9 mouse cellular contexts compared by ENCODE assay signal in genomic region chr4:53110356-53110755, GRCm38 (mm10). TPM values are rescaled to one million over a fixed set of nuclear protein-coding genes. Genes with fewer than 3 reads are reported as not detected.
DNase-seq lines count a peak whose midpoint lies in the region; ATAC-seq and TF ChIP-seq lines count a peak whose summit lies in the region.
"Had no signal": no experiment of that assay in that cellular context is flagged by ENCODE, and none has a peak within 500 bp of the region (broad histone marks: within the 10 kb centered on the region; RNA-seq: fewer than 3 reads in every experiment).

No protein-coding gene starts in this region.

- DNase-seq in kidney, postnatal 36 days = peak; percentile 30 to 34
- peak; percentile 27 to 28 for DNase-seq in B cell, adult 2 months
- DNase-seq in ES-E14 (ENCODE audit: low read depth, low spot score) = no peak
- DNase-seq in embryonic facial prominence, embryonic 14.5 days (ENCODE audit: low spot score) = peak; percentile 59
- DNase-seq in testis, postnatal 14 days (ENCODE audit: low spot score) = no peak
- no peak for DNase-seq in thymus, postnatal 25 days

- no peaks in the 10 kb centered on the region for H3K36me3 ChIP-seq in kidney, embryonic 15.5 days
- no peaks in the 10 kb centered on the region for H3K36me3 ChIP-seq in ES-E14 (ENCODE audit: control insufficient read depth, insufficient read depth, low read length, poor library complexity, severe bottlenecking)
- H3K36me3 ChIP-seq in embryonic facial prominence, embryonic 14.5 days (ENCODE audit: control insufficient read depth, insufficient read depth, low read length) = peaks cover 10% of the 10 kb centered on the region; the same call in 1 of the 2 replicates

- no peak overlapping the region for H3K9ac ChIP-seq in kidney, embryonic 15.5 days
- no peak overlapping the region for H3K9ac ChIP-seq in ES-E14 (ENCODE audit: insufficient read depth, low read depth, low read length, poor library complexity, severe bottlenecking)
- no peak overlapping the region for H3K9ac ChIP-seq in embryonic facial prominence, embryonic 14.5 days (ENCODE audit: low read depth, low read length)
- H3K9ac ChIP-seq: limb, embryonic 15.5 days had no signal

- in situ Hi-C loops in ES-E14 (cut with MboI; ENCODE audit: low sequenced_read_pairs in 2 of 2, unreplicated experiment in 2 of 2) = loop anchor here (10.0 to 25.0 kb wide), 2 partner anchors 477 to 484 kb away; no protein-coding TSS in a partner anchor

- H3K9me3 ChIP-seq in kidney, embryonic 15.5 days (replicated peaks) = no peaks in the 10 kb centered on the region
- no peaks in the 10 kb centered on the region for H3K9me3 ChIP-seq in ES-E14 (ENCODE audit: control insufficient read depth, insufficient read depth, low read depth, low read length)
- no peaks in the 10 kb centered on the region for H3K9me3 ChIP-seq in embryonic facial prominence, embryonic 14.5 days (ENCODE audit: control insufficient read depth, low read length)
- H3K9me3 ChIP-seq: limb, embryonic 15.5 days had no signal

- H3K4me3 ChIP-seq in kidney, embryonic 15.5 days (replicated peaks) = no peak overlapping the region
- H3K4me3 ChIP-seq in ES-E14 (ENCODE audit: insufficient read depth in 1 of 2, low read depth in 1 of 2, low read length in 2 of 2, poor library complexity in 1 of 2, severe bottlenecking in 1 of 2) = no peak overlapping the region
- H3K4me3 ChIP-seq in embryonic facial prominence, embryonic 14.5 days (ENCODE audit: low read depth, low read length) = no peak overlapping the region
- H3K4me3 ChIP-seq: limb, embryonic 15.5 days had no signal

- WGBS in kidney, embryonic 15.5 days = 35% methylated on average over 5 of the region's 5 CpGs
- 31% methylated on average over 5 of the region's 5 CpGs for WGBS in embryonic facial prominence, embryonic 14.5 days

- H3K4me1 ChIP-seq in kidney, embryonic 15.5 days = peaks cover 7% of the 10 kb centered on the region; the same call in 1 of the 2 replicates
- H3K4me1 ChIP-seq in ES-E14 (ENCODE audit: control insufficient read depth in 2 of 2, insufficient read depth in 2 of 2, low read length in 2 of 2, poor library complexity in 1 of 2) = no peaks in the 10 kb centered on the region
- peaks cover 37% of the 10 kb centered on the region for H3K4me1 ChIP-seq in embryonic facial prominence, embryonic 14.5 days (ENCODE audit: control insufficient read depth, insufficient read depth, low read length)
- H3K4me1 ChIP-seq: limb, embryonic 15.5 days had no signal

- H3K27me3 ChIP-seq in kidney, embryonic 15.5 days = no peaks in the 10 kb centered on the region
- H3K27me3 ChIP-seq in embryonic facial prominence, embryonic 14.5 days (replicated peaks; ENCODE audit: control insufficient read depth, insufficient read depth, low read length) = no peaks in the 10 kb centered on the region
- H3K27me3 ChIP-seq: limb, embryonic 15.5 days had no signal

- no peak overlapping the region for H3K4me2 ChIP-seq in kidney, embryonic 15.5 days
- H3K4me2 ChIP-seq in embryonic facial prominence, embryonic 14.5 days (ENCODE audit: low read depth, low read length) = no peak overlapping the region
- H3K4me2 ChIP-seq: limb, embryonic 15.5 days had no signal

- no peak overlapping the region for H3K27ac ChIP-seq in kidney, embryonic 15.5 days
- no peak overlapping the region for H3K27ac ChIP-seq in ES-E14 (ENCODE audit: insufficient read depth, low read depth, low read length, poor library complexity, severe bottlenecking)
- H3K27ac ChIP-seq in embryonic facial prominence, embryonic 14.5 days (replicated peaks; ENCODE audit: low read depth, low read length) = no peak overlapping the region
- H3K27ac ChIP-seq: limb, embryonic 15.5 days had no signal

- no peak for ATAC-seq in kidney, embryonic 15.5 days (replicated peaks; ENCODE audit: low FRiP score)
- ATAC-seq in embryonic facial prominence, embryonic 14.5 days (ENCODE audit: low read depth) = no peak
- ATAC-seq in monocyte, adult 5-6 weeks (replicated peaks; ENCODE audit: insufficient number of reproducible peaks, low FRiP score, low TSS enrichment, poor library complexity, severe bottlenecking) = no peak

TF ChIP-seq in ES-E14, 5 proteins besides CTCF, POLR2A, EP300 and RAD21:
- TF ChIP-seq CHD2 (IDR thresholded peaks at IDR 0.05; ENCODE audit: low read depth, low read length) (no peak), ZC3H11A (IDR thresholded peaks at IDR 0.05; ENCODE audit: borderline replicate concordance, low read depth, low read length) (0 out of 2 replicates have a peak, but pooled peaks have one; percentile 33)

RNA-seq across cellular contexts. Expression of gene Abca1, which starts 49.3 kb away (rescaled TPM):
- polyA plus RNA-seq in kidney, embryonic 15.5 days (2015; fragmentation: Nextera tagmentation; extraction: Ambion mirVana) = 3.8 and 4.4 TPM in 2 replicates
- 18.9 and 23.7 TPM in 2 replicates for total RNA-seq in ES-E14 (2012; rRNA removed)
- 13.7 and 16.4 TPM in 2 replicates for polyA plus RNA-seq in embryonic facial prominence, embryonic 14.5 days (2014; fragmentation: Nextera tagmentation; extraction: Ambion mirVana)
- total RNA-seq in monocyte, adult 5-6 weeks (2017) = 21.5 to 30.2 TPM (median 25.1 TPM) in 3 replicates

Comparison
In these comparisons a context has a peak if more than half of its experiments do, and no peak if none do; other contexts are left out.
1. DNase-seq: peak in kidney, postnatal 36 days (2 of 2), B cell, adult 2 months (2 of 2) and embryonic facial prominence, embryonic 14.5 days (single experiment); none in ES-E14 (single experiment), testis, postnatal 14 days (single experiment) and thymus, postnatal 25 days (single experiment).